Comparison of ENCODE assay signal across 1 mouse cellular context in genomic region chr11:72214591-72215409, GRCm38 (mm10).
TF ChIP-seq lines count a peak whose summit lies in the region.

No protein-coding gene starts in this region.

TF ChIP-seq in MEL, 35 proteins besides CTCF, POLR2A, EP300 and RAD21 (continued from another document):
- no peak for TF ChIP-seq TAL1 (IDR thresholded peaks at IDR 0.05; ENCODE audit: low read length)
- no peak for TF ChIP-seq MYB (IDR thresholded peaks at IDR 0.05; ENCODE audit: low read depth, low read length)
- no peak for TF ChIP-seq ZC3H11A (IDR thresholded peaks at IDR 0.05; ENCODE audit: low read depth, low read length)
- TF ChIP-seq ZKSCAN1 (IDR thresholded peaks at IDR 0.05; ENCODE audit: low read depth, low read length): no peak
- peak; percentile 63; the same call in 1 of the 2 replicates for TF ChIP-seq NELFE (IDR thresholded peaks at IDR 0.05; ENCODE audit: low read depth, low read length)
- peak; percentile 68 for TF ChIP-seq MAX (IDR thresholded peaks at IDR 0.05; ENCODE audit: low read length)
- peak; percentile 42; the same call in 1 of the 2 replicates for TF ChIP-seq TBP (IDR thresholded peaks at IDR 0.05; ENCODE audit: low read depth, low read length)
- TF ChIP-seq UBTF (IDR thresholded peaks at IDR 0.05; ENCODE audit: borderline replicate concordance, insufficient read depth, low read depth, low read length): no peak
- TF ChIP-seq MYC (IDR thresholded peaks at IDR 0.05; ENCODE audit: low read depth, low read length): peak; percentile 70; the same call in 1 of the 2 replicates
- no peak for TF ChIP-seq SMC3 (IDR thresholded peaks at IDR 0.05; ENCODE audit: low read depth, low read length)
- TF ChIP-seq MEF2A (IDR thresholded peaks at IDR 0.05; ENCODE audit: extremely low read depth, insufficient replicate concordance, low read depth, low read length, poor library complexity, severe bottlenecking): no peak
- peak; percentile 95 for TF ChIP-seq SIN3A (IDR thresholded peaks at IDR 0.05; ENCODE audit: low read length)
- TF ChIP-seq CHD2 (IDR thresholded peaks at IDR 0.05; ENCODE audit: low read length): no peak
- peak; percentile 36; the same call in 1 of the 2 replicates for TF ChIP-seq ZMIZ1 (IDR thresholded peaks at IDR 0.05; ENCODE audit: low read depth, low read length)
- TF ChIP-seq MXI1 (IDR thresholded peaks at IDR 0.05; ENCODE audit: low read depth, low read length): no peak; the same call in none of the 2 replicates
- TF ChIP-seq ZNF384 (IDR thresholded peaks at IDR 0.05; ENCODE audit: low read depth, low read length): no peak
- TF ChIP-seq USF2 (IDR thresholded peaks at IDR 0.05; ENCODE audit: borderline replicate concordance in 1 of 2, insufficient read depth in 1 of 2, low read depth in 1 of 2, low read length in 2 of 2): no peak
- peak; percentile 82; the same call in 1 of the 2 replicates for TF ChIP-seq GABPA (IDR thresholded peaks at IDR 0.05; ENCODE audit: low read depth, low read length)
- TF ChIP-seq POLR2AphosphoS5 (IDR thresholded peaks at IDR 0.05; ENCODE audit: borderline replicate concordance, low read depth, low read length): no peak
- no peak for TF ChIP-seq CHD1 (IDR thresholded peaks at IDR 0.05; ENCODE audit: low read depth, low read length)
- no peak for TF ChIP-seq MAZ (IDR thresholded peaks at IDR 0.05; ENCODE audit: low read depth, low read length)
